Mouse (Mus musculus) kidney, adult 2 months (tissue): ENCODE results near the gene Enthd1.

Experiments
- CTCF ChIP-seq: fragments of 200-500 bp; conservative IDR thresholded peaks from 2 replicates; pipeline ENCODE4 v1.5.1; 2011; ENCODE audit warnings: low read depth, mild to moderate bottlenecking, control low read depth, low read length, moderate library complexity, mixed read lengths; ENCODE audit not compliant: insufficient read depth, insufficient read length
- POLR2A ChIP-seq: fragments of 200-500 bp; IDR thresholded peaks from one replicate; pipeline ENCODE4 v1.6.1; 2011; ENCODE audit warnings: low read depth, low read length, control low read depth

DNA sequence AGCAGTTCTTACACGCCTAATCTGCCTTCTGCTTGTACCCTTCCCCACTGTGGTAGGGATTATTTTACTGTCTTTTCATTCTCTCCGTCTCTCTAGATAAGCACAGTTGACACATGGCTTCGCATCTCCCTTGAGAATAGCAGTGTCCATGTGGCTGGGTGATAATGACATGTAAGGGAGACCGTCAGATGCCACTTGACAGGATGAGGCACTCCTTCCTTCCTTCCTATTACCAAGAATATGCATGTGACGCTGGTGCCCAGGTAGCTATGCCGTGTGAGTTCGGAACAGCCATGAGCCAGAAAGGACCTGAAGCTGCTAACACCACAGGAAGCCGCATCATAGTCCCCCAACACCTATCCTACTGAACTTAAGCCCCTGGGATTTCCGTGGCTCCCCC, 33.9 kb downstream of the Enthd1 start:
- no peak for TF ChIP-seq CTCF
- no peak for TF ChIP-seq POLR2A
